Mouse (Mus musculus) intestine, embryonic 16.5 days (tissue): Measurements from ENCODE around the gene Fam111a. TPM values are rescaled to one million over a fixed set of nuclear protein-coding genes. Genes with fewer than 3 reads are reported as not detected.
"Not testable (repeated sequence)": the region's sequence is repeated elsewhere in the genome, so short reads cannot be mapped to it uniquely, and the experiment has no call there.

Experiments used
- ATAC-seq: fragments of 200-750 bp; cut with Nextera tagmentation; 2 replicates; pipeline ENCODE4 v1.8.0; 2017; ENCODE audit warnings: moderate TSS enrichment, moderate library complexity
- H3K27ac ChIP-seq: fragments of 300-500 bp; sonication (generic); 2 replicates; pipeline ENCODE4 v1.5.1; 2014; ENCODE audit warnings: mild to moderate bottlenecking, low read length
- H3K27me3 ChIP-seq: fragments of 300-500 bp; sonication (generic); replicated peaks from 2 replicates; pipeline ENCODE4 v1.6.1; 2014; ENCODE audit warnings: low read length, control low read depth, mixed read lengths; ENCODE audit not compliant: control insufficient read depth, insufficient read depth
- H3K36me3 ChIP-seq: fragments of 300-500 bp; sonication (generic); 2 replicates; pipeline ENCODE4 v1.6.1; 2014; ENCODE audit warnings: low read length, control low read depth; ENCODE audit not compliant: control insufficient read depth, insufficient read depth
- H3K4me1 ChIP-seq: fragments of 300-500 bp; sonication (generic); 2 replicates; pipeline ENCODE4 v1.6.1; 2014; ENCODE audit warnings: low read length, control low read depth, mixed read lengths; ENCODE audit not compliant: control insufficient read depth, insufficient read depth
- H3K4me2 ChIP-seq: fragments of 300-500 bp; sonication (generic); 2 replicates; pipeline ENCODE4 v1.6.1; 2014; ENCODE audit warnings: low read depth, low read length, control low read depth
- H3K4me3 ChIP-seq: fragments of 300-500 bp; sonication (generic); 2 replicates; pipeline ENCODE4 v1.5.1; 2014; ENCODE audit warnings: mild to moderate bottlenecking, low read length
- H3K9ac ChIP-seq: fragments of 300-500 bp; sonication (generic); 2 replicates; pipeline ENCODE4 v1.6.1; 2014; ENCODE audit warnings: low read depth, low read length
- H3K9me3 ChIP-seq: fragments of 300-500 bp; sonication (generic); 2 replicates; pipeline ENCODE4 v1.6.1; 2016; ENCODE audit warnings: low read length, control low read depth; ENCODE audit not compliant: control insufficient read depth
- WGBS: fragments of 180-500 bp; shearing (Covaris S2); extraction: QIAGEN DNeasy Blood & Tissue Kit; methylation state at CpG from one replicate; pipeline ENCODE4 v1.1.7; 2014; 5-methylcytosine and 5-hydroxymethylcytosine counted together
- polyA plus RNA-seq: library from polyadenylated mRNA; unstranded; fragments of >200 nt; fragmentation: Nextera tagmentation; extraction: Ambion mirVana; gene quantifications from 2 replicates; pipeline ENCODE4 v1.2.1, GENCODE M21; 2015

Gene Fam111a
- 16.2 and 16.3 TPM in 2 replicates for polyA plus RNA-seq

- H3K36me3 ChIP-seq, H3K27ac ChIP-seq, H3K27me3 ChIP-seq, H3K4me2 ChIP-seq, H3K4me3 ChIP-seq, H3K9me3 ChIP-seq, ATAC-seq, H3K9ac ChIP-seq, H3K4me1 ChIP-seq: not testable (repeated sequence)
- 95% methylated on average over 11 of the region's 11 CpGs for WGBS
Measured at GRCm38 (mm10) chr19:12545440-12545839, at the start of gene Fam111a. Fam111a (plus strand) TSS chr19:12545740.

DNA sequence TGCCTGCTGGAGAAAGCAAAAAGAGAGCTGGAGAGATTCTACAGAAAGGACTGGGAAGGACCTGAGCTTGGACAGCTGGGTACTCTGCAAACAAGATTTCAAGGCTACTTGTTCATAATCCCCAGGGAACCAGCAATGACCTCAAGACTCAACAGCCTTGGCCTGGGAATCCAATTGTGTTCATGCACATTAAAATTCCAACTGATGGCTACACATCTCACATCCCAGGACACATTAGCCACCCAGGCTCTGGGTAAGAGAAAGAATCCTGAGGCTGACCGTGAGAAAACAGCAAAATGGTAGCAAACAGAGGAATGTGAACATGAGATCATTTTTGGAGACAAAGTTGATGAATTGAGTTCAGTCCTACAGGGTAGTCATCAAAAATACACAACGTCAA, 49.3 kb upstream of the Fam111a start:
- Histone ChIP-seq H3K9ac (no peak overlapping the region), H3K27ac (no peak overlapping the region), H3K4me2 (no peak overlapping the region), H3K9me3 (no peaks in the 10 kb centered on the region), H3K36me3 (peaks cover 10% of the 10 kb centered on the region), H3K4me3 (no peak overlapping the region), H3K4me1 (peaks cover 14% of the 10 kb centered on the region), H3K27me3 (no peaks in the 10 kb centered on the region)
- no peak for ATAC-seq
- 75% methylated on average over 2 of the region's 2 CpGs for WGBS

DNA sequence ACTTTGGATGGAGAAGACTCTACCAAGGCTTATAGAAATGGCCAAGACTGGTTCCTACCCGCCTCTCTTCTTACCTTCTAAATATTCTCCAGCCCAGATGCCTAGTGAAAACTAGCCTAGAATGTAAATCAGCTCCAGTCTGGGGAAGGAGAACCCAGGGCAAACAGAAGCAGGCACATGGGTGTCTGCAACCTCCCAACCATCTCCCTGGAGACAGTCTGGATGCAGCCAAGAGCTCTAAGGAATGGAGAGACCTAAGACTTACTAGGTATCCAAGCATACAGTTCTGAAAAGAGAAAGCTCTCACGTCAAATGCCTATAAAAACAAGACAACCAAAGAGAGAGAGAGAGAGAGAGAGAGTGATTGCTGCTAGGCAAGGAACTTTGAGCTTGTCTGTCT, 47.6 kb upstream of the Fam111a start:
- ATAC-seq = no peak
- H3K36me3 ChIP-seq = no peaks in the 10 kb centered on the region
- no peak overlapping the region for H3K4me3 ChIP-seq
- WGBS = 71% methylated on average over 2 of the region's 2 CpGs
- H3K9ac ChIP-seq = no peak overlapping the region
- H3K27me3 ChIP-seq = no peaks in the 10 kb centered on the region
- H3K4me2 ChIP-seq = no peak overlapping the region
- H3K9me3 ChIP-seq = no peaks in the 10 kb centered on the region
- no peak overlapping the region for H3K27ac ChIP-seq
- H3K4me1 ChIP-seq = peaks cover 14% of the 10 kb centered on the region

DNA sequence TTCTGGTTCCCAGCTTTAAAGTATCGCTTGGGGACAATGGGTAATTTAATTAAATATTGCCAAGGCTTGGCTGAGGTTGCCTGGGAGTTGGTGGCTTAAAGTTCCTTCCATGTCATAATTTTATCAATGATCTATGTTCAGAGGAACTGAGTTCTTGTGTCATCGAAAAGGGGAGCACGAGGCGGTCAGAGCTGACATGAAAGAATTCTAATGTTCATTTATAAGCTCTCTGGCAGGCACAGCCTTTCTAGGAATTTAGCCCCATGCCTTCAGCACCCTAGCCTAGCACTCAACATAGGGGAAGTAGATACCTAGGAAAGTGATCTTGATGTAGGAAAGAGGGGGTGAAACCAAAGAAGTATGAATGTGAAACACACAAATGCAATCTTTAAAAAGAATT, 47.2 kb upstream of the Fam111a start:
- H3K27ac ChIP-seq = no peak overlapping the region
- WGBS = 62% methylated on average over 4 of the region's 4 CpGs
- no peaks in the 10 kb centered on the region for H3K27me3 ChIP-seq
- H3K36me3 ChIP-seq = no peaks in the 10 kb centered on the region
- ATAC-seq = no peak
- peaks cover 14% of the 10 kb centered on the region for H3K4me1 ChIP-seq
- H3K9me3 ChIP-seq = no peaks in the 10 kb centered on the region
- no peak overlapping the region for H3K9ac ChIP-seq
- no peak overlapping the region for H3K4me3 ChIP-seq
- H3K4me2 ChIP-seq = no peak overlapping the region

GRCm38 (mm10) chr19:12498941-12499340, 46.6 kb upstream of the Fam111a start:
- WGBS = 36% methylated on average over 1 of the region's 1 CpGs
- H3K9ac ChIP-seq = no peak overlapping the region
- H3K4me3 ChIP-seq = 0 out of 2 replicates have a peak overlapping the region, but pooled peaks have one; percentile 91

GRCm38 (mm10) chr19:12499485-12499884, 46.1 kb upstream of the Fam111a start:
- H3K4me1 ChIP-seq = peaks cover 14% of the 10 kb centered on the region
- H3K9ac ChIP-seq = peak overlapping the region; percentile 96
- no peaks in the 10 kb centered on the region for H3K27me3 ChIP-seq
- no peaks in the 10 kb centered on the region for H3K9me3 ChIP-seq
- ATAC-seq = no peak
- H3K27ac ChIP-seq = no peak overlapping the region; the same call in 1 of the 2 replicates
- peak overlapping the region; percentile 84 for H3K4me2 ChIP-seq
- 18% methylated on average over 2 of the region's 2 CpGs for WGBS
- peak overlapping the region; percentile 91 for H3K4me3 ChIP-seq
- no peaks in the 10 kb centered on the region for H3K36me3 ChIP-seq

More at GRCm38 (mm10) chr19:12498941-12499340, 46.6 kb upstream of the Fam111a start:
- no peaks in the 10 kb centered on the region for H3K27me3 ChIP-seq
- ATAC-seq = no peak
- no peak overlapping the region for H3K27ac ChIP-seq
- no peaks in the 10 kb centered on the region for H3K9me3 ChIP-seq
- peaks cover 14% of the 10 kb centered on the region for H3K4me1 ChIP-seq
- H3K36me3 ChIP-seq = no peaks in the 10 kb centered on the region
- peak overlapping the region; percentile 84 for H3K4me2 ChIP-seq

DNA sequence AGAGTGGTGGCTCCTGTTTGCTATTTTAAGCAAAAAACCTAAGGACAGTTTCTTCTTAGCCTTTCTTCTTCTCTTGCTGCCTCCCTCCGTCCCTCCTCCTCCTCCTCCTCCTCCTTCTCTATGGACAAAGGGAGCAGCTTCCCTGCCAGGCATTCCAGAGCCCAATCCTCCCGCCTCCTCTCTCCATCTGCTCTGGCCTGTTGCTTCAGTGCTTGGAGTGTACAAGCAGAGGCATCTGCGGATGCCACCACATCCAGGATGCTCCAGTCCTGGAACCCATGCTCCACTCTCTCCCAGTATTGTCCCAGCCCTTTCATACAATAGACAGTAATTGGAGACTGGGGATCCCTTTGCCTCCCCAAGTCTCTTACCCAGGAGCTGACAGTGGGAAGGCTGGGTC, 45.4 kb upstream of the Fam111a start:
- H3K9me3 ChIP-seq = no peaks in the 10 kb centered on the region
- H3K36me3 ChIP-seq = no peaks in the 10 kb centered on the region
- peak overlapping the region; percentile 84 for H3K4me2 ChIP-seq
- 7% methylated on average over 3 of the region's 3 CpGs for WGBS
- H3K9ac ChIP-seq = peak overlapping the region; percentile 96
- H3K4me3 ChIP-seq = peak overlapping the region; percentile 91
- H3K4me1 ChIP-seq = peaks cover 14% of the 10 kb centered on the region
- peak overlapping the region; percentile 74 for H3K27ac ChIP-seq
- H3K27me3 ChIP-seq = no peaks in the 10 kb centered on the region
- 0 out of 2 replicates have a peak, but pooled peaks have one; percentile 12 for ATAC-seq

DNA sequence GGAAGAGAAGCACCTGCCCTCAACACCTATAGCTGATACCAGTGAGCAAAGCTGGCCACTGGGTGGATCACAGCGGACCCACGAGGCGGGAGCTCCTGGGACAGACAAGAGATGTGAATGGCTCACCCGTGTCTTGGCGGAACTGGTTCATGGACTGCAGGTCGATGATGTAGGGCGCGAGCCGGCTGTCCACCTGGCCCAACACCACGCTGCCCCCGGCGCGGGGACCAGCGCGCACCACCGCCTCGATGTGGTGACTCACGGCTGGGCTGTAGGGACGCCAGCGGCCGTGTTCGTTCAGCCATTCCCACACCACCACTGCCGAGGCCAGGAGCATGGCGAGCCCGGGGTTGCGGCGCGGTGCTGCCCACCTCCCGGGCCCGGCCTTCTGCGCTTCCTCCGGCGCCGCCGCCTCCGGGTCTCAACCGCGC, 44.6 kb upstream of the Fam111a start:
- ATAC-seq = peak; percentile 67
- Histone ChIP-seq H3K27ac (peak overlapping the region; percentile 94), H3K9me3 (no peaks in the 10 kb centered on the region), H3K4me1 (peaks cover 14% of the 10 kb centered on the region), H3K4me3 (peak overlapping the region; percentile 91), H3K27me3 (no peaks in the 10 kb centered on the region), H3K36me3 (no peaks in the 10 kb centered on the region), H3K9ac (peak overlapping the region; percentile 96), H3K4me2 (peak overlapping the region; percentile 84)
- 0% methylated on average over 29 of the region's 38 CpGs for WGBS

DNA sequence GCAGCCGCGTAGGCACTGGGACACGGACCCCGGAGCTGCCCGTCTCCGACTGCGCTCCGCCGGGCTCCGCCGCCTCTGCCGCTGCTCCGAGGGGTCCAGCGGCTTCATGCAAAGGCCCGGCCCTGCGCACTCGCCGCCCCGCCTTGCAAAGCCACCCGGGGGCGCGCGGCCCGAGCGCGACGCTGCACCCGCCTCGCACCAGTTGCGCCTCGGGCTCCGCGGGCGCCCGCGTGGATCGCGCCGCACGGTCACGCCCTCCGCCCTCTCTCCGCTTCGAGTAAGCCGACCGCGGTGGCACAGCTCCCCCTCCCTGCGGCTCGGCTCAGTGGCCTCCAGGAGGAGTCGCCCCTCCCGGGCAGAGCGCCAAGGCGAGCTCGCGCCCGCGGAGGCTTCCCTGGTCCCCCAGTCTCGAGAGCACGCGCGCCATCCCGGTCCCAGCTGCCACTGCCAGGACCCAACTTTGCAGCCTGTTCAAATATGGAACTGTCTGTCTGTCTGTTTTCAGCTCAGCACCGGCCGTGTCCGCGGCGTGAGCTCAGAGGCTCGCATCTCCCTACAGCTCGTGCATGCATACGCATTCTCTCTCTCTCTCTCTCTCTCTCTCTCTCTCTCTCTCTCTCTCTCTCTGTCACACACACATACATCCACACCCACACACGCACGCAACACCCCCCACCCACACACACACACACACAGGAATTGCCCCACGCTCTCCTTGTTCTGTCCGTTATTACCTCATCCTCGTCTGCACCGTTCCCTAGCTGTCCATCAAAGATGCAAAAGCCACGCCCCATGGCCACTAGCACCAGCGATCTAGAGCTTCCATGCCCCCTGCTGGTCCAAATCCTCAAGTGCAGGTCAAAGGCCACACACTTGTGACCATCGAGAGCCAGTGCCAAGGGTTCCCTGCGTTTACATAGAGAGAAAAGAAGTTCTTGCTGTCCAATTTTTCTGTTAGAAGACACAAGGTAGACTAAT, 43.9 kb upstream of the Fam111a start, which contains the start of gene Dtx4:
Gene Dtx4, minus strand, starts transcription at position 85 of the 978 bp plus-strand sequence.
- peak; percentile 94 for ATAC-seq
- Histone ChIP-seq H3K36me3 (no peaks in the 10 kb centered on the region), H3K9ac (peak within 1 kb of the TSS; percentile 96), H3K4me1 (peaks cover 14% of the 10 kb centered on the region), H3K4me3 (peak within 1 kb of the TSS; percentile 91), H3K9me3 (no peaks in the 10 kb centered on the region), H3K27ac (peak within 1 kb of the TSS; percentile 94), H3K27me3 (no peaks in the 10 kb centered on the region), H3K4me2 (peak within 1 kb of the TSS; percentile 84)
- under 1% methylated on average over 73 of the region's 80 CpGs for WGBS
